Mouse (Mus musculus): ENCODE measurements around the gene Kiss1.

- TF ChIP-seq CTCF (IDR thresholded peaks at IDR 0.05; ENCODE audit: insufficient read depth, low read length): no peak
- TF ChIP-seq POLR2A (IDR thresholded peaks at IDR 0.05; ENCODE audit: borderline replicate concordance, extremely low read depth, low read depth, low read length): no peak
These were observed 48.7 kb downstream of the Kiss1 start for GRCm38 (mm10) chr1:133370352-133370751.

Data from lung, adult 2 months (tissue).